Mouse (Mus musculus) MN1 (cell line): ENCODE measurements around the gene Cfap99.
A peak's percentile ranks its signal among the peaks of the same experiment; 100 is the strongest.

ENCODE experiments used
- DNase-seq: peaks from one replicate; pipeline ENCODE4 v3.0.0-alpha.2; 2016; ENCODE audit warnings: low spot score

Gene Cfap99

GRCm38 (mm10) chr5:34288154-34288716, at the start of gene Cfap99, which contains the start of gene Zfyve28:
TSS of gene Cfap99 (plus strand) at chr5:34288600.
TSS of gene Zfyve28 (minus strand) at chr5:34288449.
- peak; percentile 90 for DNase-seq

GRCm38 (mm10) chr5:34242224-34242963, 46.0 kb upstream of the Cfap99 start:
- DNase-seq: peak; percentile 60

- no peak for DNase-seq
Measured at GRCm38 (mm10) chr5:34243062-34243461, 45.3 kb upstream of the Cfap99 start.

- DNase-seq: no peak
Measured at GRCm38 (mm10) chr5:34246443-34246842, 42.0 kb upstream of the Cfap99 start.

- DNase-seq: no peak
Measured at GRCm38 (mm10) chr5:34249132-34249531, 39.3 kb upstream of the Cfap99 start.

GRCm38 (mm10) chr5:34250090-34250489, 38.3 kb upstream of the Cfap99 start:
- DNase-seq: peak; percentile 42

- DNase-seq: peak; percentile 23
Measured at GRCm38 (mm10) chr5:34251794-34252193, 36.6 kb upstream of the Cfap99 start.

GRCm38 (mm10) chr5:34252307-34252966, 36.0 kb upstream of the Cfap99 start:
- peak; percentile 71 for DNase-seq

GRCm38 (mm10) chr5:34252967-34253519, 35.4 kb upstream of the Cfap99 start:
- DNase-seq: no peak

- DNase-seq: no peak
Measured at GRCm38 (mm10) chr5:34254309-34254708, 34.1 kb upstream of the Cfap99 start.

- peak; percentile 59 for DNase-seq
Measured at GRCm38 (mm10) chr5:34255189-34255588, 33.2 kb upstream of the Cfap99 start.

GRCm38 (mm10) chr5:34259172-34259816, 29.1 kb upstream of the Cfap99 start:
- no peak for DNase-seq

- no peak for DNase-seq
Measured at GRCm38 (mm10) chr5:34266065-34266464, 22.3 kb upstream of the Cfap99 start.

GRCm38 (mm10) chr5:34269197-34269920, 19.0 kb upstream of the Cfap99 start:
- DNase-seq: no peak

- no peak for DNase-seq
Measured at GRCm38 (mm10) chr5:34269921-34270465, 18.4 kb upstream of the Cfap99 start.

GRCm38 (mm10) chr5:34271743-34272142, 16.7 kb upstream of the Cfap99 start:
- DNase-seq: no peak

GRCm38 (mm10) chr5:34273251-34273681, 15.1 kb upstream of the Cfap99 start:
- DNase-seq: no peak

GRCm38 (mm10) chr5:34274268-34274667, 14.1 kb upstream of the Cfap99 start:
- no peak for DNase-seq

- no peak for DNase-seq
Measured at GRCm38 (mm10) chr5:34274676-34275293, 13.6 kb upstream of the Cfap99 start.

GRCm38 (mm10) chr5:34276191-34276590, 12.2 kb upstream of the Cfap99 start:
- DNase-seq: no peak

- DNase-seq: no peak
Measured at GRCm38 (mm10) chr5:34276746-34277145, 11.7 kb upstream of the Cfap99 start.
